Mouse (Mus musculus) layer of hippocampus, postnatal 10 days (tissue): ENCODE results near the gene Pla2g2e. TPM values are rescaled to one million over a fixed set of nuclear protein-coding genes. Genes with fewer than 3 reads are reported as not detected.
"Not testable (repeated sequence)": the region's sequence is repeated elsewhere in the genome, so short reads cannot be mapped to it uniquely, and the experiment has no call there.

ENCODE experiments used
- DNase-seq, 2 experiments: peaks; one replicate each; pipeline ENCODE4 v3.0.0; 2021; ENCODE audit warnings: low spot score in 2 of 2
- total RNA-seq, 2 experiments: library from RNA; stranded (reverse); gene quantifications; 2 replicates each; pipeline ENCODE4 v1.2.3; 2021

Gene Pla2g2e
- total RNA-seq, 2 experiments from 2014 or later, result not detected

- no peak for DNase-seq
Measured at GRCm38 (mm10) chr4:138880811-138881584, 3.3 kb downstream of the Pla2g2e start.

GRCm38 (mm10) chr4:138882179-138882578 is 4.4 kb downstream of the Pla2g2e start:
- DNase-seq, result no peak

DNA sequence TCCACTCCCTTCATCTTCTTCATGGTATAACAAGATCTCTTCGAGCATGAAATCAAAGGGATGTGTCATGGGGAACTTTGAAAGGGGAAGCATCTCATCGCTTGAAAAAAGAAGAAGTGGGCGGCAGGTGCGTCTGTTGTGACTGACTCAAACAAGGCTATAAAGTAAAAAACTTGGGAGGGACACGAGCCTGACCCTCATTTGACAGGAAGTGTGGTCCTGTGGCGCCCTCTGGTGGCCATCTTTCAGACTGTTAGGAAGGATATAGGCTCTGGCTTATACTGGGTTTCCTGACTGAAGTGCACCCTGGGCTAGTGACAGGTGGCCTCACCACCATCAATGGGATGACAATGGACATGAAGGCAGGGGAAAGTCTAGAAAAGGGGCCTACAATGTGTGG is 6.5 kb downstream of the Pla2g2e start:
- peak; percentile 93 to 94 for DNase-seq

DNA sequence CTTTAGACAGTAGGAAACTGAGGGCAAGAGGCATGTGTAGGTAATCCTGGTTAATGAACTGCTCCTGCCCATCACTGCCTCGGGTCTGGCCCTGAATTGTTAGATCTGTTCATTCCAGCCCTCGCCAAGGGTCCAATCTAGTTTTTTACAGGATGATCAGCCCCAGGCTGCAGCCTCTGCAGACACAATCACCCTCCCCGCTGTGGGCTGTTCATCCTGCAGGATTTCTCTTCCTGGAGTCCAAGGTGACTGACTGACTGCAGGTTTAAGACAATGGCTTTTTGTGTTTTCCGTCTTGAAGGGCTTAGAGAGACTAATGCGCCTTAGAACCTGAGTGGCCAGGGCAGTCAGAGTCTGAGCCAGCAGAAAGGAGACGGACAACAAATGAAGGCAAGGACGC is 11.4 kb downstream of the Pla2g2e start:
- no peak for DNase-seq

- DNase-seq, result no peak
Measured at GRCm38 (mm10) chr4:138889635-138890034, 11.9 kb downstream of the Pla2g2e start.

- no peak for DNase-seq
Measured at GRCm38 (mm10) chr4:138892655-138893054, 14.9 kb downstream of the Pla2g2e start.

GRCm38 (mm10) chr4:138893789-138894188 is 16.0 kb downstream of the Pla2g2e start:
- not testable (repeated sequence) for DNase-seq

- no peak for DNase-seq
Measured at GRCm38 (mm10) chr4:138899361-138899760, 21.6 kb downstream of the Pla2g2e start.

DNA sequence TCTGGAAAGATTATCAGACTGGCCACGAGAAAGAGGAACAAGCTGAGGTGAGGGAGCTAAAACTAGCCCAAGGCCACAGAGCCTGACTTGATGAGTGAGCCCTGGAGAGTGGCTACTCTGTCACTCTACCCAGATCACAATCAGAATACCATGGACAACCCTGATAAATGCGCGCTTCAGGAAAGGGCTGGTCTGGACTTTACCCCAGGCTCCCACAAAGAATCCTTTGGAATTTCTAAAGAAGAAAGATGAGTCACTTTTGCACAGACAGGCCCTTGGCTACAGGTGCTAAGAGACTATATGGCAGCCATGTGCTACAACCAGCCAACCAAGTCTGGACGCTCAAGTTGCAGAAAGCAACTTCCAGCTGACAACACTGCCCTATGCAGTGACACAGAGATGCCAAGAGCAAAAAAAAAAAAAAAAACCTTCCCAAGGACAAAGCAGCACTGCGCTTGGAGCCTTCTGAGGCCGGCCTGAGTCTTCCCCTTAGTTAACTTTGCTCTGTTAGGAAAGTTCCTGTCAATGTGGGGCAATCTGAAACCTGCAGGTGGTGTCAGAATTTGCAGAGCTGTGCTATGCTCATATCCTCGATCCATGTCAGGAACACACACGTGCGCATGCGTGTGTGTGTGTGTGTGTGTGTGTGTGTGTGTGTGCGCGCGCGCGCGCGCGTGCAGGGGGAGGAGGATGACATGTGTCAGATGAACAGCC is 28.0 kb downstream of the Pla2g2e start:
- DNase-seq, result no peak

- DNase-seq, result peak in 1 of 2 experiments; percentile 41
Measured at GRCm38 (mm10) chr4:138913141-138913787, 35.5 kb downstream of the Pla2g2e start.

- DNase-seq, result peak; percentile 92 to 97
Measured at GRCm38 (mm10) chr4:138913797-138914196, 36.1 kb downstream of the Pla2g2e start, which contains the start of gene Otud3. Otud3 (minus strand) TSS chr4:138913945.

DNA sequence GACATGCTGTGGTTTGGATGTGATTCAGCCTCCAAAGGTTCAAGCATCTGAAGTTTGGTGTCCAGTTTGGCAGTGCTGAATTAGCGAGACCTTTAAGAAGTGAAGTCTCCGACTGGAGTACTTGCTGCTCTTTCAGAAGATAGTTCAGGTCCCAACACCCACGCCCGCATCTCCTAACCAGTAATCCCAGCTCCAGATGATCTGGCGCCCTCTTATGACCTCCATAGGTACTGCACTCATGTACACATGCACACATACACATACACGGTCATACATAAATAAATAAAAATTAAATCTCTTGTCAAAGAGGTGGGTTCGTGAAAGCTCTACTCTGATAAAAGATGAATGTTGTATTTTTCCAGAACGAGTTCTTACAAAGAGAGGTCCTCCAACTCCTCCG is 39.5 kb downstream of the Pla2g2e start:
- DNase-seq, result no peak

- DNase-seq, result no peak
Measured at GRCm38 (mm10) chr4:138921254-138922130, 43.8 kb downstream of the Pla2g2e start.

DNA sequence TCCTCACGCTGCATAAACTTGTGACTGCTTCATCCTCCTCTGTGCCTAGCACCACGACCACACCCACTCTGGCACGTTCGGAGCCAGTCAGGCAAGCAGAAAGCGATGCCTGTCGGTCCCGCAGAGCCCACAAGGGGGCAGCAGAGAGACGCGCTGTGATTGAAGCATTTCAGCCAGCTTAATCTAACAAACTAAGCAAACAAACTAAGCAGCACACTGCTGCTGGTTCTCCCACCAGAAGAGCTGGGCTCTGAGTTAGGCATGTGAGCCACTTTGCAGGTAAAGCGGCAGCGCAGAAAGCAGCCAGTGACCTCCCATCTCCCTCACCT is 44.4 kb downstream of the Pla2g2e start:
- peak; percentile 99 to 100 for DNase-seq

DNA sequence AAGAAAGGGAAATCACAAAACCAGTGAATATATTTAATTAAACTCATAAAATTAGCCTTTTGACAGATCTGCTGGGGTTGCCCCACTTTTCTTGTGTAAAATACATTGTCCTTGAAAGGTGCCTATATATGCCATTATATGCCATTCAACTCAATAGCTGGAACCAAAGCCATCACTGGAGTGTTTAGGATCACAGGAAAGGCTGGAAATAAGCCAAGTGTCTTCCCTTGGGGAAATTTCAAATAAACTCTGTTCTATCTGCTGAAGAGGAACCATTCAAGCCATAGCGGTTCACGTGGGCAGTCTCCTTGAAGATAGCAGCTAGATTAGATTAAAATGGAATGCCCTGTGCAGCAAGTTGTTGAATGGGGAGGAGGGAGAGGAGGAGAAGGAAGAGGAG is 47.8 kb downstream of the Pla2g2e start:
- DNase-seq, result no peak

Other genes with a start within 250 kb of the Pla2g2e start
- gene Vwa5b1, start 242.1 kb upstream of the Pla2g2e start, total RNA-seq, result 1 to 10 TPM; 2.0 to 2.1 TPM
- gene Pla2g2c, start 153.2 kb upstream of the Pla2g2e start, total RNA-seq, result not detected
- 1 to 10 TPM; 1.7 to 2.1 TPM for gene Ubxn10, start 140.8 kb upstream of the Pla2g2e start, total RNA-seq
- gene Pla2g2f, start 120.3 kb upstream of the Pla2g2e start, total RNA-seq, result not detected
- not detected for gene Pla2g2d, start 102.2 kb upstream of the Pla2g2e start, total RNA-seq
- gene Pla2g5, start 14.5 kb upstream of the Pla2g2e start, total RNA-seq, result 1 to 10 TPM in 1 of 2 experiments, under 1 TPM in 1; 0.65 to 2.1 TPM
- gene Gm13030, start 4.0 kb upstream of the Pla2g2e start, total RNA-seq, result not detected
- gene Otud3, start 36.0 kb downstream of the Pla2g2e start, total RNA-seq, result 10 to 100 TPM; 12.3 to 13.1 TPM
- not detected for gene Rnf186, start 89.2 kb downstream of the Pla2g2e start, total RNA-seq
- 1 to 10 TPM; 1.5 to 1.8 TPM for gene Tmco4, start 94.9 kb downstream of the Pla2g2e start, total RNA-seq
- 1 to 10 TPM; 5.4 to 6.5 TPM for gene Htr6, start 197.6 kb downstream of the Pla2g2e start, total RNA-seq
- gene Nbl1, start 215.1 kb downstream of the Pla2g2e start, total RNA-seq, result 10 to 100 TPM; 64.4 to 83.9 TPM